Mouse (Mus musculus) adrenal gland, adult 8-10 months (tissue): ENCODE measurements around the gene Kpna2. TPM values are rescaled to one million over a fixed set of nuclear protein-coding genes. Genes with fewer than 3 reads are reported as not detected.
A peak's percentile ranks its signal among the peaks of the same experiment; 100 is the strongest.
"Not testable (repeated sequence)": the region's sequence is repeated elsewhere in the genome, so short reads cannot be mapped to it uniquely, and the experiment has no call there.

Experiments used
- DNase-seq: peaks from one replicate; pipeline ENCODE4 v3.0.0; 2022
- total RNA-seq, 4 experiments: library from RNA; stranded (reverse); gene quantifications; 2 replicates each; pipeline ENCODE4 v1.2.4; 2022

The Kpna2 gene
- total RNA-seq = 10 to 100 TPM; 20.7 to 37.7 (median 28.8) TPM

DNA sequence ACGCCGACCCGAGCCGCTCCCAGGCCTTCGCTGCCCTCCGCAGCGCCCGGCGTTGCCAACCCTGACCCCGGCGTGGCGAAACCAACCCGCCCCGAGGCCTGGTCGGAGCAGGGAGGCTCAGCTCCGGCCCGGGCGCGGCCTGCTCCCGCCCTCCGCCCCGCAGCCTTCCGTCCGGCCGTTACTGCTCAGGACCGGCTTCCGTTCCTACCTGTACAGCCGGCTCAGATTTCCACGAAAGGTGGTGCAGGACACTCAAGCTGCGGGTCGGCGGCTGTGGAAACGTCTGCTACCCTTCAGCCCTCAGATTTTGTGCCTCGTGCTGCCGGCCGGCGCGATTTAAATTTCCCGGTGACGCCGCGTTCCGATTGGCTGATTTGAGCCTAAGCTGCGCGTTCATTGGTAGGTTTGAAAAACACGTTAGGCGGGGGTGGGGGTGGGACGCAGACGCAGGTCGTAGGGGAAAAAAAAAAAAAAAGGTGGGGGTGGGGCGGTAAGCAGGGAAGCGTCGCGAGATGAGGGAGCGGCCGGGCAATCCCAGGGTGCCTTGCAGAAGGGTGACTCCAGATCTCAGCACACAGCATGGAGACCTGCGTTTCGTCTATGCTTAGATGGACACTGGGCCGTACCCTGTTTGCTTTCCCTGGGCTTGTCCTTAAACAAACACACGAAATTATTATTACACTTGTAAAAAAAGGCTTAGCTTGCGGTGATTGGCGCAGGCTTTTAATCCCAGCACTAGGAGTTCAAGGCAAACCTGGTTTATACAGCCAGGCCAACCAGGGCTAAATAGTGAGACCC, at the start of gene Kpna2:
Gene Kpna2 (minus strand): TSS at position 391 of the 798 bp plus-strand sequence.
- DNase-seq = peak; percentile 86

DNA sequence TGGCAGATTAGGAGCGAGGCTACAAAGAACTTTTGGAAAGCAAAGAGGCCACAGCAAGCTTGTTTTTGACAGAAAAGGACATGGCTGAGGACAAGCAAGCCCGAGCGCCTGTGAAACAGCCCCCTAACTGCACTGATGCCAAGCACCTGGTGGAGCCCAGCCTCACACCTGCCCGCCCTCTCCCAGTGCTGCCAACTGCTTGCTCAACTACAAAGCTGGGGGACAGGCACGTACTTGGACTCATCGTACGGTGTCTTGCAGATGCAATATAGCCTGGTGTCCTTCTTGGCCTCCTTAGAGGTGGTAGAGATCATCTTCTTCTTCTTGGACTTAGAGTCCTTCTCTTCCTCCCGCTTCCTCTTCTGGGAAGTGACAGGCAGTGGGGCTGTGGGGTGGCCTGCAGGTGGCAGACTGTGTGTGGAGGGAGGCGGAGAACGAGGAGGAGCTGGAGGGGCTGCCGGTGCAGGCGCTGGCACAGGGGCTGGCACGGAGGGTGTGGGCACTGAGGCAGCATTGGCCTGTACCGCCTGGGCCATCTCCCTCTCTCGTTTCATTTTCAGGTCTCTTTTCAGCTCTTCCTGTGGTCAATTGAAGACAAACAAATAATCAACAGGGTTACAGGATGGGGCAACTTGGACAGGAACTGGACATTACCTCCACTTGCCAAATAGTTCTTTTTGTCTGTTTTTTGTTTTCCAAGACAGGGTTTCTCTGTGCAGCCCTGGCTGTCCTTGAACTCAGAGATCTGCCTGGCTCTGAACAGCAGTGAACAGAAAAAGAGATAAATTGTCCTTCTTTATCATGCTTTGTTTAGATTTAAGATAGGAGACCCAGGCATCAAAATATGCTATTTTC, 47.7 kb upstream of the Kpna2 start:
- no peak for DNase-seq

DNA sequence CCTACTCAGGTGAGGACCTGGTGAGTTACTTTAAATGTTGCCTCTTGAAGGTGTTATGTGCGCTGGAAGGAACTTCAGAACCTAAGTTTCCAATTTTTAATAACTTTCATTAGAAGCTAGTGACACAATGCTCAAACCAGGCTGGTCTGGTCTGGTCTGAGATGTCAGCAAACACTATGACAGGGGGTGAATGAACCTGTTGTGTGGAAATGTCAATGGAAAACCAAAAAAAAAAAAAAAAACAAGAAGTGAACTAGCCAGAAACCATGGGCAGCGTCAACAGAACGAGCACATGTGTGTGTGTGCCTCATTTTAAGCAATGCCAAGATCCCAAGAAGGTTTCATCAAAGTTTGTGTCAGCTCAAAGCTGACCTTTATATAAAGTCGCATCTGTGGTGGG, 46.2 kb upstream of the Kpna2 start:
- no peak for DNase-seq

DNA sequence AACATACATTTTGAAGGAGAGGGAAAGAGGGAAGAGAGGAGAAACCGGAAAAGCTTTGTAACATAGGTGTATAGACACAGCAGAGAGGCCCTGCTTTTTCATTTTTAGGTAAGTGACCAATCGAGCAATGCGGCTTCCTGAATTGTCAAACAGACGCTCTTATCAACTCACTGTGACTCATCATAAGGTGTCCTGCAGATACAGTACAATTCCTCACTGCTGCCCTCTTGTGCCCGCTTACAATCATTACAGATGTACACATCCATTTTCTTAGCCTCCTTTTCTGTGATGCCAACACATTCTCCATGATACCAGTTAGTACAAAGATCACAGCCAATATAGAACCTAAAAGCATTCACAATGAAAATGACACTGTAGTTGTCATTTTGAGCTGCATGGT, 45.0 kb upstream of the Kpna2 start:
- DNase-seq = peak; percentile 63

DNA sequence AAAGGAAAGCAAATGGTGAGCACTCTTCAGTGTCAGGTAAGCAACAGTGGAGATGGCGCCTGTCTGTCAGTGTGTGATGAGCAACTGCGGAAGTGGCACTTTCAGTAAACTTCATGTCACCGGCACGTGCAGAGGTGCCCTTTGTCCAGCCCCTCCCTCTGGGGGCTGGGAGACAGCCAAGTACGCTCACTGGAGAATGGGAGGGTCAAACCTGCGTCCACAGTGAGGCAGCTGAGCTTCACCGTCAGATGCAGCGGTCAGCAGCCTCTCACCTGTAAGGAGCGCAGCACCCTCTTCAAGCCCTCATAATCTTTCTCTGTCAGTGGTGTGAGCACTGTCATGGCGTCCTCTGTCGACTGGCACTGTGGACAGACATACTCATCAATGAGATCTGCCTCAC, 44.0 kb upstream of the Kpna2 start:
- no peak for DNase-seq

DNA sequence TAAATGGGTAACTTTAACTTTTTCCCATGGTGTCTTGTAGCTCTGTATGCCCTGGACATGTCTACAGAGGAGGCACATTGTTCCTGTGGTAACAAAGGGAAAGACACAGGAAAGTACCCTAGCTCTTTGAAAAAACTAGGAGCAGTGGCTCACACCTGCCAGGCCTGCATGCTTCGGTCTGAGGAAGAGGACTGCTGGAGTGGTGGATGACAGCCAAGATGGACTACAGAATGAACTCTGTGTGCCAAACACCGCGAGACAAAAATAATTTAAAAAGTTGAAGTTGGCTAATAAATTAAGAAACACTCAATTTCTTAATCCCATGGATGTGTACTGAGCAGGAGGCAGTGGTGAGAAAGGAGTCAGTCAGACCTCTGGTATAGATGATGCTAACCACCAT, 42.1 kb upstream of the Kpna2 start:
- no peak for DNase-seq

DNA sequence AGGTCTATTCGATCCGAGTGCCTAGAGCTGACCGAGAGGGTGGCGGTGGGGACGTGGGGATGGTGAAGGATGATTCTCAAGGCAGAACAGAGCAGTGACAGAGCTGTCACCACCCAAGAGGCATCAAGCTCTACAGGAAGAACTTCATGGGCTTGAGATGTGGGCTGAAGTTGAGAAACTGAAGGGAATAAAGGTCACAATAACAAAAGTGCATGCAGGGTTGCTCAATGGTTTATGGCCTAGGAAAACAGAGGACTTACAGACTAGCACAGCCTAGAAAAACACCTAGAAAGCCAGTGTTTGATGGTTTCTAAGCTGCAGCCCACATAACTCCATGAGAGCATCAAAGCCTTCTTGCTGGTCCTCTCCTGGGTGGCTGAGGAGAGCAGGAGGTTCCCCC, 40.1 kb upstream of the Kpna2 start:
- no peak for DNase-seq

DNA sequence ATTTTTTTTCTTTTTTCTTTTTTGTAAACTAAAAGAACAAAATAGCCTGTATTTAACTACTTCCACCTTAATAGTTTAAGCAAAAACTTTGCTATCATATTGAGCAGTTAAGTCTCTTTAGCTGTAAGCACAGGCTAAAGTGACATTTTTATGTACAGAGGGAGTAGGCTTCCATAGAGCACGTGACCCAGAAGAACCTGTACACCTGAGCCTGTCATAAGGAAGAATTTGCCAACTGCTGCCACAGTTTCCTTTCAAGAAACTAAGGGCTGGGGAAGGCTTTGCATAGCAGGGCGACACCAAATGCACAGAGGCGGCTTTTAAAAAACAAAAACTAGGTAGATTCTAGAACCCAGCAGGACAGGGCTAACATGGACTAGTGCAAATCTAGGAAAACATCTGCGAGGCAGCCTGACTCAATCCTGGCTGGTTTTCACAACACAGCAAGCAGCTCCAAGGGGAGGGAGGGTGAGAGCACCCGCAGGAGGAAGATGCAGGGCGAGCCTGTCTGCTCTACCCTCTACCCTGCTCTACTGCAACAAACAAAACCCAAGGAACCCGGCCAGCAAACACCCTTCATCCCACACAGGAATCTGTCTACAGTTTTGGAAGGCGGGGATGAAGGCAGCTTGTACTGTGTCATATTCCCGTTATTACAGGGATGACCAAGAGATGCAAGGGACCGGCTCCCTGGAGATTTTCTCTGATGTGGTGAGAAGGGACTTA, 34.9 kb upstream of the Kpna2 start:
- DNase-seq = no peak

DNA sequence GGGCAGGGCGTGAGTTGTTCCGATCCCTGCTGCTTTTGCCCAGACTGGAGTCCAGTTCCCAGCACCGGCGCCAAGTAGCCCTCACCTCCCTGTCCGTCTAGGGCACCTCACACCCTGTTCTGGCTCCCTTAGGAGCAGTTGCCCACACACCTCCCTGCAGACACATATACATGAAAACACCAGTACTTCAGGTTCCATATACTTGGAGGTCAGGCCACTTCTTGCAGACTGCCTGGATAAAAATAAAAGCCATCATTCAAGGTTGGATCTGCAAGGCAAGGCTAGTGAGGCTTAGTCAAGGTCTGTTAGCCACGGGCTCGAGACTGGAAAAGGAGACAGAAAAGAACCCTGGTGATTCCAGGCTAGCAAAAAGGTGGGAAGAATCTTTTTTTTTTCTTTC, 32.3 kb upstream of the Kpna2 start:
- no peak for DNase-seq

DNA sequence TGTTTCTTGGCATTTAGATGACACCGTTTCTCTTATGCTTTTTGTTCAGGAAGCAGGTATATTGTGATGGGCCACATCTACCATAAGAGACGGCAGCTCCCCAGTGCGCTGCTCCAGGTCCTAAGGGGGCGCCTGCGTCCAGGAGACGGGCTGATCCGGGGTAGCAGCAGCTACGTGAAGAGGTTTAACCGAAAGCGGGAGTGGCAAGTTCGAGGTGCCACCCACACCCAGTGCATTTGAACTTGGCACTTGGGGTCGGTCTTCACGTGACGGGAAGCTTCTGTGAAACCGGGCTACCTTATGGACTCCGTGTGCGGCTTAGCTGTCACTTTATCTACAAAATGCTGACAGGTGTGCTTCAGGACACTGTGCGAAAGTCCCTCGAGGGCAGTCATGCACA, 30.2 kb upstream of the Kpna2 start:
- DNase-seq = no peak

DNA sequence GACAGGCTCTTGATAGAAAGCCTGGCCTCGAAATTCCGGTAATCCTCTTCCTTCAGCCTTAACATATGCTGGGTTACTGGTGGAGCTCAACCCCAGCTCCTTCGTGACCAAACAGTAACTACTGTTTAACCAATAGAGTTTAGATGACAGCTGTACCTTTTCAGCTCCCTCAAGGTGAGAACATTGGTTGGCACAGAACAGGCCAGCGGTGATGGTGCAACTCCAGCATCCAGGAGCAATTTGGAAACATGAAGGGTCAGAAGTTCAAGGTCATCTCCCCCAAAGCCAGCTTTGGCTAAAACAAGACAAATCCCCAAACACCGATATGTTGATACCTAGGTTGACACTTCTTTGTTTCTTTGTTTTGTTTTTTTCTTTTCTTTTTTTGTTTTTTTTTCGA, 29.4 kb upstream of the Kpna2 start:
- no peak for DNase-seq

DNA sequence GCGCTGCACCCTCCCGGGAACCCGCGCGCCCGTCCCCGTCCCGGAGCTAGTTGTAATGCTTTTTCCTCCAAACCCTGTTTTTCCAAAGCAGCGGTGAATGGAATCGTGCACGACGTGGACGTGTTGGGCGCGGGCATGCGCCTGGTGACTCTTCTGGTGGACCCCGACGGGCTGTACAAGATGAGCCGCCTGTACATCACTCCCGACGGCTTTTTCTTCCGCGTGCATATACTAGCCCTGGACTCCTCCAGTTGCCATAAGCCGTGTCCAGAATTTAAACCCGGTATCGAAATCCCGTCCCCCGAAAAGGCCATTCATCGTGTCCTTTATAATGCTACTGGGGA, 28.9 kb upstream of the Kpna2 start:
- DNase-seq = no peak

DNA sequence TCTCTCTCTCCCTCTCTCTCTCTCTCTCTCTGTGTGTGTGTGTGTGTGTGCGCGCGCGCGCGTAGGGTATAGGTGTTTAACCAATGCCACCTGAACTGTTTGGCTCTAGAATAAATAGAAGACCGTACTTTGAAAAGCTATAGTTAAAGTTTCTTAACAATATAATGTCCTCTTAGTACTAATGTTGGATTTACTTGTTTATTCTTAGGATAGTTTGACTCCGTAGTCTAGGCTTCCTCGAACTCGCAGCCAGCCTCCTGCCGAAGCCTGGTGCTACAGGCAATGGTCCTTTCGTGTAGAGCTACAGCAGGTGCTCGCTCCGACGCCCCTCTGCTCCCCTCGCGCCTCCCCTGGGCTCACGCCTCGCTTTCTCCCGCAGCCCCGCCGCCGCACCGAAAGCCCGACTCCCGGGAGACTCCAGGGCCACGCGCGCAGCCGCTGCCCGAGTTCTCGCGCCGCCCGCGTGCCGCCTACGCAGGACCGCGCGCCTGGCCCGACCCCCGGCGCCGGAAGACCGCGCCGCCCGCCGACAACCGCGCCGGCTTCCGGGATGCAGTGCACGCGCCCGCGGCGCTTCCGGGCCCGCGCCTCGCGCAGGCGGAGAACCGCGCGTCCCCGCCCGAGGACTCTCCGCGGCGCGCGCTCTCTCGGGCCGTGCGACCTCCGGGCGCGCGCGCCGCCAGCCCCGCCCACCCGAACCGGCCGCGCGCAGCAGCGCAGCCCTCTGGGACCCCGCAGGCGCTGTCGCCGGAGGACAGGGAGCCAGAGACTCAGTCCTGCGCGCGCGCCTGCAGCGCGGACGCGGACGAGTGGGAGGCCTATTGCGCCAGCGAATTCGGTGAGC, 28.3 kb upstream of the Kpna2 start:
- peak; percentile 80 for DNase-seq

DNA sequence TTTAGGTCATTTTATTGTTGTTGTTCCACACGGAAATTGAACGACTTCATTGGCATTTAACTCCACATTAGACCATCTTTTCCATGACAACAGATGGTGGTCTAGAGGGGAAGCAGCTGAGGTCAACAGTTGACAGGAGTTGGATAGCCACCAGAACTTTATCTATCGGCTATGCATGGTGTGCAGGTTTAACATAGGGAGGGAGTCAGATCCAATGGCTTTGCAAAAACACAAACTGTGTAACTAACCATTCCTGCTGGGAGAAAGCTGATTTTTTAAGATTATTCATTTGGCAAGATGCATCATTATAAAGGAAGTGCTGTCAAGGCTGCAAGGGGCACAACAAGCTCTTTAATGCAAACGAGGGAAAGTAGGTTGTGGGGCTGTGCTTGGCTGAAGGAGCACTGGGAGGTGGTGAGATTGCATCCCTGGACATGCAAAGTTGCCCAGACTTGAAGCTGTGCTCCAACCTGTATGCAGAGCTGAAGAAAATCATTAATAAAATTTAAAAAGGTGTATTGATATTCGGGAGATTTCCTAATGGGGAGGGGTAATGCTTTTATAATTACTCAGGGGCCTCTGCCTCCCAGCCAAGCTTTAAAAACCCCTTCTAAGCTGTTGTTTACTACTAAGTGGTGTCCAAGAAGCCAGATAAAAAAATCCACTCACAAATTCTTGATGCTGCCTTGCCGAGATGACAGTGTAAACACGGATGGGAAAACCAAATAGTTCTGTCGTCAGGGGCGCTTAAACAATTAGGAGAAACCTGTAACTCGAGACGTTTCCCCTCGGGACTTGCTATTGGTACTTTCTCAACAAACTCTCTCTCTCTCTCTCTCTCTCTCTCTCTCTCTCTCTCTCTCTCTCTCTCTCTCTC, 27.5 kb upstream of the Kpna2 start:
- no peak for DNase-seq

DNA sequence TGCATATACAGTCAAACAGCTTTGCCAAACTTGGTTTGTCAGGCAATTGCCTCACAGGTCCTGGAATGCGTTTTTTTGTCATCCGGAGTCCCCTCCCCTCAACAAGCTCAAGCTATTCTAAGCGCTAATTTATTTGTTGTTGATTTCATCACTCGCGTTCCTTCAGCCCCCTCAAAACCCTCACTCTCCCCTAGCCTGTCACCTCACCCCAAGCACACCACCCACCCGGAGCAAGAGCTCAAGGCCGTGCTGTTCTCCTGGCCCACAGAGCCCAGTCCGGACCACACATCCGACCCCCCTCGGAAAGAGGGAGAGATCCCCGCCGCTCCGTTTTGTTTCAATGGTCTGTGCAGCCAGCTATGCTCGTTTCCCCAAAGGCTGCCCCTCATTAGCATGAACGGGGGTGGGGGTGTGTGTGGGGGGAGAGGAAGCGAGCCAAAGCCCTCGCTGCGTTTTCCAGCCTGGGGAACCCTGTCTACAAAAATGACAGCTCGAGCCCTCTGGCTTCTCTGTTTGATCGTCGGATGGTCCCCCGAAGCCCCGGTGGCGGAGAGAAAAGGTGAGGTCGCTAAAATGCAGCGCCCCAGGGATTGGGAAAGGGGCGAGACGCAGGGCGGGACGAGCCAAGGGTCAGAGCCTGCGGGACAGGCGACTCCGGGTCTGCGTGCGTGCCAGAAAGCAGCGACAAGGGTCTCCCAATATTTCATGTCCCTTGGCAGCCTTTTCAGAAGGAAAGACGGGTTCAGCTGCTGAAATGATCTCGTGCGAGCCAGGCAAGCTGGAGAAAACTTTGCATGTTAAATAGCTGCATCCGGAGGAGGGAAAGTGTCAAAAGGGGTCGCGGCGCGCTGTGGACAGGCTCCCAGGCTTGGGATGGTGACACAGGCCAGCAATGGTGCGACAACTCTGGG, 26.3 kb upstream of the Kpna2 start, which contains the start of gene 1810010H24Rik:
Gene 1810010H24Rik (plus strand): TSS at position 271 of the 911 bp plus-strand sequence.
- DNase-seq = no peak

DNA sequence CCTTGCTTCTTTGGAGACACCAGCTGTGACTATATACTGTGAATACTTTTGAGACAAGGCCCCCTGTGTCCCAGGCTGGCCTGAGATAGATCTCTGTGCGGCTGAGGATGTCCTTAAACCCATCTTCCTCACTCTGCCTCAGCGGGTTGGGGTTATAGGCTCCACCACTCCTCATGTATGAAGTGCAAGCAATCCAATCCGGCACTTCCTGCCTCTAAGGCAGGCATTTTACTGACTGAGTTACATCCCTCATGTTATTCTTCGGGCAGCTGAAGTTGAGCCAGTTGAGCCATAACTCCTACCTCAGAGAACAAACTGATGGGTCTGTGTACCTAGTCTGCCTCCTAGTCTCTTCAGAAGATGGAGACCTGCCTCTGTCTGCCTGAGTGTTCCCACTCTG, 25.1 kb upstream of the Kpna2 start:
- DNase-seq = no peak

DNA sequence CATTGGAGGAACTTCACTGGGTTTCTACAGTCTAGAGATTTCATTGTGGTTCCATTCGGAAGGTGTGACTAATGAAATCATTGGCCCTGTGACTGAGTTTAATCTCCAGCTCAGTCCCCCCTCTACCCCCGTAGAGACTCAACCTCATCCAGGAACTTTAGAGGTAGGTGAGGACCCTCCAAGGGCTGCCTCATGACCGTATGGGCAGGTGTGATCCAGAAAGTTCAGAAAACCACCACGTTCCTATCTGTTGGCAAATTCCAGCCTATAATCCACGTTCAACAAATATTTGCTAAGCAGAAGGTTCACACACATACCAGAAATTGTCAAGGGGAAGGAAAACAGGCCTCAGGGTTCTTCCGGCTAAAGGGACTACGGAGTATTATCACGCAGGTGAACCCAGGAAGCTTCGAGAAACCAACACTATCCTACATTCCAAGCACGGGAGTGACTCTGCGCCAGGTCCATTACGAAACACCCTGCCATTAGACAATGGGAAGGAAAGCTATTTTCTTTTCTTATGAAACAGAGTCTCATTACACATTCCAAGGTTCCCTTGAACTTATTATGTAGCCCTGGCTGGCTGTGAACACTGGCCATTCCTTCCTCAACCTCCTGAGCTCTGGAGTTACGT, 22.8 kb upstream of the Kpna2 start:
- no peak for DNase-seq

DNA sequence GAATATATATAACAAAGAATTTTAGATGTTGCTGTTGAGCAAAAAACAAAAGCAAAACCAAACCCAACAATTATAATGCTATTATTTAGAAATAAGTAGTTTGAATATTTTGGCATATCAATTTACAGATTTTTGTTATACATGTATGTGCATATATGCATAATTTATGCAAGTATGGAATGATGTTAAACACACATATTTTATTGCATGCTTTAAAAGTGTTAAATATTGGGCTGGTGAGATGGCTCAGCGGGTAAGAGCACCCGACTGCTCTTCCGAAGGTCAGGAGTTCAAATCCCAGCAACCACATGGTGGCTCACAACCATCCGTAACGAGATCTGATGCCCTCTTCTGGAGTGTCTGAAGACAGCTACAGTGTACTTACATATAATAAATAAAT, 20.4 kb upstream of the Kpna2 start:
- not testable (repeated sequence) for DNase-seq

DNA sequence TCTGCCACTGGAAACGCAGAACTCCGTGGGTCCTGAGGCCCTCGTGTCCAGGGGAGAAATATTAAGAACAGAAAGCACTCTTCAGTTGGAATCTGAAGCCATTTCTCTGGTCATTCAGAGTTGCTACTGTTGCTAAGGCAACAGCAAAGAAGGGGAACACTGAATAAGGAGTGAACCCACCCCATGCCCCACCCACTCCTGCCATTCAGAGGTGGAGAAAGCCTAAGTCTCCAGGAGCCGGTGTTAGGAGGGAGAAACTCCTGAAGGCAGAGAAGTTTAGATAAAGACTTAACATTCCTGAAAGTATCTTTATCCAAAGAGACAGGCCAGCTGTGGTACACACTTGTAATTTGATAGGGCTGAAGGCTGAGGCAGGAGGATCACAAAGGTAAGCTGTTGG, 20.0 kb upstream of the Kpna2 start:
- DNase-seq = no peak

DNA sequence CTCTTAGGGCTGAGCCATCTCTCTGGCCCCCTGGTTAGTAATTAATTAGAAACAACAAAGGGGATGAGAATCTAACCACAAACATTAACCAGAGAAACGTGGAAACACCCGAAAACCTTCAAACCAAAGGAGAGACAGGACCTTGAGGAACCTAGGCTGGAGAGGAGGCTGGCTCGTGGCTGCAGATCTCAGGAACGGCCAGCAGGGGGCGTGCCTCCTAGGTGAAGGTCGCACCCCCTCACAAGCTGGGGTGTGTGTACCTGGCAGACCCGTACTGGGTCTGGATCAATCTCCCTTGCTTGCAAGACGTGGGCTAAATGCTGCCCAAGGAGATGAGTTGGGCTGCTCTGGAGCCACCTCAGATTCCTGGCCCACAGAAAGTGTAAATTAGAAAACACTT, 19.3 kb upstream of the Kpna2 start:
- no peak for DNase-seq
